Mouse (Mus musculus): Measurements from ENCODE around the gene Kctd5.

DNA sequence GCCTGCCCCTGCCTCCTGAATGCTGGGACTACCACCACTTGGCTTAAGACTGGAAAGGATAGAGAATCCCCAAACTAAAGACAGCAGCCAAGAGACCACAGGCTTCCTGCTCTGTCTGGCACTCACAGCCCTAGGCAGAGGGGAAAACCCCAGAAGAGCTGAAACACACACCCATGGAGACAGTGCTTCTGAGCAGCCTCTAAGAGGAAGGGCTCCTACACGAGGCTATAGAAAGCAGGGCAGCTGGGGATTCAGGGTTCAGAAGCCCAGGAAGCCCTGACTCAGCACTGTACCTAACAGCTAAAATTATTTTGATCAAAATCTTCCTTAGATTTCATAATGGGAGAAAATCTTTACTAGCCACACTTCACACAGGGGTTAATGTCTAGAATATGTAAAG, 11.3 kb upstream of the Kctd5 start:
- no peak for TF ChIP-seq CTCF (IDR thresholded peaks at IDR 0.05; ENCODE audit: borderline replicate concordance, extremely low read depth, insufficient read depth, insufficient read length)
- TF ChIP-seq POLR2A (IDR thresholded peaks at IDR 0.05; ENCODE audit: borderline replicate concordance, extremely low read depth, insufficient read depth, insufficient read length, poor library complexity, severe bottlenecking) = no peak
